Mouse (Mus musculus): ENCODE data around the gene Dpf2.

GRCm38 (mm10) chr19:5856604-5857003, 56.2 kb downstream of the Dpf2 start:
- no peak for TF ChIP-seq POLR2A (IDR thresholded peaks at IDR 0.05; ENCODE audit: borderline replicate concordance, extremely low read depth, insufficient read depth, insufficient read length, poor library complexity, severe bottlenecking)
- no peak for TF ChIP-seq CTCF (IDR thresholded peaks at IDR 0.05; ENCODE audit: borderline replicate concordance, extremely low read depth, insufficient read depth, insufficient read length)
